Mouse (Mus musculus): ENCODE results near the gene Tcte2. TPM values are rescaled to one million over a fixed set of nuclear protein-coding genes. Genes with fewer than 3 reads are reported as not detected.
"Not testable (repeated sequence)": the region's sequence is repeated elsewhere in the genome, so short reads cannot be mapped to it uniquely, and the experiment has no call there.

Tcte2 gene
- polyA plus RNA-seq (2015; fragmentation: Nextera tagmentation; extraction: Ambion mirVana) = 4.6 and 6.3 TPM in 2 replicates

- Histone ChIP-seq H3K9ac (peak within 1 kb of the TSS; percentile 78), H3K9me3 (replicated peaks) (no peaks in the 10 kb centered on the region), H3K27ac (replicated peaks) (peak within 1 kb of the TSS; percentile 88), H3K36me3 (no peaks in the 10 kb centered on the region), H3K4me2 (replicated peaks) (peak within 1 kb of the TSS; percentile 100), H3K27me3 (no peaks in the 10 kb centered on the region), H3K4me1 (peaks cover 15% of the 10 kb centered on the region), H3K4me3 (replicated peaks) (peak within 1 kb of the TSS; percentile 76)
- peak; percentile 39; the same call in 1 of the 2 replicates for ATAC-seq (ENCODE audit: insufficient number of reproducible peaks, low FRiP score, low TSS enrichment, low read depth)
- under 1% methylated on average over 74 of the region's 74 CpGs for WGBS
These were observed at the start of gene Tcte2 for GRCm38 (mm10) chr17:13761179-13761913. TSS of gene Tcte2 (minus strand) at chr17:13761825.

- Histone ChIP-seq H3K36me3 (peaks cover 22% of the 10 kb centered on the region), H3K9ac (no peak overlapping the region), H3K4me3 (replicated peaks) (no peak overlapping the region), H3K9me3 (replicated peaks) (no peaks in the 10 kb centered on the region), H3K4me2 (replicated peaks) (no peak overlapping the region), H3K27ac (replicated peaks) (no peak overlapping the region), H3K27me3 (no peaks in the 10 kb centered on the region), H3K4me1 (no peaks in the 10 kb centered on the region)
- no peak for ATAC-seq (ENCODE audit: insufficient number of reproducible peaks, low FRiP score, low TSS enrichment, low read depth)
- 92% methylated on average over 1 of the region's 1 CpGs for WGBS
These were observed 44.4 kb upstream of the Tcte2 start for GRCm38 (mm10) chr17:13806016-13806415.

- no peak overlapping the region for H3K27ac ChIP-seq (replicated peaks)
- H3K36me3 ChIP-seq = peaks cover 8% of the 10 kb centered on the region; the same call in 1 of the 2 replicates
- no peak overlapping the region for H3K9ac ChIP-seq
- 65% methylated on average over 2 of the region's 2 CpGs for WGBS
- H3K4me2 ChIP-seq (replicated peaks) = no peak overlapping the region
- no peaks in the 10 kb centered on the region for H3K27me3 ChIP-seq
- ATAC-seq (ENCODE audit: insufficient number of reproducible peaks, low FRiP score, low TSS enrichment, low read depth) = no peak
- no peak overlapping the region for H3K4me3 ChIP-seq (replicated peaks)
- no peaks in the 10 kb centered on the region for H3K9me3 ChIP-seq (replicated peaks)
- H3K4me1 ChIP-seq = no peaks in the 10 kb centered on the region
These were observed 41.3 kb upstream of the Tcte2 start for GRCm38 (mm10) chr17:13802836-13803408.

- 65% methylated on average over 1 of the region's 1 CpGs for WGBS
- H3K9me3 ChIP-seq (replicated peaks) = no peaks in the 10 kb centered on the region
- H3K4me2 ChIP-seq (replicated peaks) = no peak overlapping the region
- no peak for ATAC-seq (ENCODE audit: insufficient number of reproducible peaks, low FRiP score, low TSS enrichment, low read depth)
- H3K4me1 ChIP-seq = no peaks in the 10 kb centered on the region
- no peak overlapping the region for H3K27ac ChIP-seq (replicated peaks)
- no peaks in the 10 kb centered on the region for H3K27me3 ChIP-seq
- H3K36me3 ChIP-seq = no peaks in the 10 kb centered on the region
- no peak overlapping the region for H3K9ac ChIP-seq
- no peak overlapping the region for H3K4me3 ChIP-seq (replicated peaks)
These were observed 36.1 kb upstream of the Tcte2 start for GRCm38 (mm10) chr17:13797691-13798090.

- 82% methylated on average over 2 of the region's 2 CpGs for WGBS
- not testable (repeated sequence) for H3K4me2 ChIP-seq (replicated peaks); H3K9me3 ChIP-seq (replicated peaks); H3K27ac ChIP-seq (replicated peaks); ATAC-seq (ENCODE audit: insufficient number of reproducible peaks, low FRiP score, low TSS enrichment, low read depth); H3K4me1 ChIP-seq; H3K4me3 ChIP-seq (replicated peaks); H3K9ac ChIP-seq; H3K36me3 ChIP-seq; H3K27me3 ChIP-seq
These were observed 28.4 kb upstream of the Tcte2 start for GRCm38 (mm10) chr17:13790033-13790432.

- Histone ChIP-seq H3K4me2 (replicated peaks) (no peak overlapping the region), H3K9me3 (replicated peaks) (no peaks in the 10 kb centered on the region), H3K4me3 (replicated peaks) (no peak overlapping the region), H3K27me3 (no peaks in the 10 kb centered on the region), H3K9ac (no peak overlapping the region), H3K36me3 (no peaks in the 10 kb centered on the region), H3K27ac (replicated peaks) (no peak overlapping the region), H3K4me1 (no peaks in the 10 kb centered on the region)
- WGBS = 65% methylated on average over 1 of the region's 1 CpGs
- ATAC-seq (ENCODE audit: insufficient number of reproducible peaks, low FRiP score, low TSS enrichment, low read depth) = no peak
These were observed 21.8 kb upstream of the Tcte2 start for GRCm38 (mm10) chr17:13783469-13783868.

GRCm38 (mm10) chr17:13781948-13782347 is 20.3 kb upstream of the Tcte2 start:
- no peaks in the 10 kb centered on the region for H3K27me3 ChIP-seq
- ATAC-seq (ENCODE audit: insufficient number of reproducible peaks, low FRiP score, low TSS enrichment, low read depth) = 0 out of 2 replicates have a peak, but pooled peaks have one; percentile 7
- no peak overlapping the region for H3K4me2 ChIP-seq (replicated peaks)
- no peak overlapping the region for H3K9ac ChIP-seq
- H3K4me3 ChIP-seq (replicated peaks) = no peak overlapping the region
- no peaks in the 10 kb centered on the region for H3K4me1 ChIP-seq
- no peaks in the 10 kb centered on the region for H3K36me3 ChIP-seq
- WGBS = 89% methylated on average over 5 of the region's 5 CpGs
- no peak overlapping the region for H3K27ac ChIP-seq (replicated peaks)
- no peaks in the 10 kb centered on the region for H3K9me3 ChIP-seq (replicated peaks)

- no peaks in the 10 kb centered on the region for H3K27me3 ChIP-seq
- no peaks in the 10 kb centered on the region for H3K4me1 ChIP-seq
- no peak overlapping the region for H3K27ac ChIP-seq (replicated peaks)
- no peaks in the 10 kb centered on the region for H3K9me3 ChIP-seq (replicated peaks)
- ATAC-seq (ENCODE audit: insufficient number of reproducible peaks, low FRiP score, low TSS enrichment, low read depth) = no peak
- no peak overlapping the region for H3K4me2 ChIP-seq (replicated peaks)
- WGBS = 100% methylated on average over 1 of the region's 1 CpGs
- no peak overlapping the region for H3K4me3 ChIP-seq (replicated peaks)
- no peaks in the 10 kb centered on the region for H3K36me3 ChIP-seq
- H3K9ac ChIP-seq = no peak overlapping the region
These were observed 17.2 kb upstream of the Tcte2 start for GRCm38 (mm10) chr17:13778865-13779264.

GRCm38 (mm10) chr17:13777676-13778075 is 16.1 kb upstream of the Tcte2 start:
- 80% methylated on average over 2 of the region's 2 CpGs for WGBS
- no peak overlapping the region for H3K27ac ChIP-seq (replicated peaks)
- no peaks in the 10 kb centered on the region for H3K36me3 ChIP-seq
- ATAC-seq (ENCODE audit: insufficient number of reproducible peaks, low FRiP score, low TSS enrichment, low read depth) = no peak
- no peaks in the 10 kb centered on the region for H3K9me3 ChIP-seq (replicated peaks)
- no peaks in the 10 kb centered on the region for H3K4me1 ChIP-seq
- no peak overlapping the region for H3K4me3 ChIP-seq (replicated peaks)
- H3K9ac ChIP-seq = no peak overlapping the region
- no peak overlapping the region for H3K4me2 ChIP-seq (replicated peaks)
- no peaks in the 10 kb centered on the region for H3K27me3 ChIP-seq

GRCm38 (mm10) chr17:13769256-13769655 is 7.6 kb upstream of the Tcte2 start:
- 87% methylated on average over 3 of the region's 3 CpGs for WGBS
- no peaks in the 10 kb centered on the region for H3K27me3 ChIP-seq
- H3K9me3 ChIP-seq (replicated peaks) = no peaks in the 10 kb centered on the region
- no peaks in the 10 kb centered on the region for H3K4me1 ChIP-seq
- no peak overlapping the region for H3K9ac ChIP-seq
- no peak for ATAC-seq (ENCODE audit: insufficient number of reproducible peaks, low FRiP score, low TSS enrichment, low read depth)
- no peaks in the 10 kb centered on the region for H3K36me3 ChIP-seq
- no peak overlapping the region for H3K4me2 ChIP-seq (replicated peaks)
- no peak overlapping the region for H3K4me3 ChIP-seq (replicated peaks)
- H3K27ac ChIP-seq (replicated peaks) = no peak overlapping the region

GRCm38 (mm10) chr17:13768531-13768930 is 6.9 kb upstream of the Tcte2 start:
- no peaks in the 10 kb centered on the region for H3K4me1 ChIP-seq
- no peak for ATAC-seq (ENCODE audit: insufficient number of reproducible peaks, low FRiP score, low TSS enrichment, low read depth)
- 97% methylated on average over 1 of the region's 1 CpGs for WGBS
- H3K9ac ChIP-seq = no peak overlapping the region
- no peaks in the 10 kb centered on the region for H3K36me3 ChIP-seq
- no peak overlapping the region for H3K27ac ChIP-seq (replicated peaks)
- no peaks in the 10 kb centered on the region for H3K9me3 ChIP-seq (replicated peaks)
- no peaks in the 10 kb centered on the region for H3K27me3 ChIP-seq
- no peak overlapping the region for H3K4me2 ChIP-seq (replicated peaks)
- no peak overlapping the region for H3K4me3 ChIP-seq (replicated peaks)

- not testable (repeated sequence) for H3K9ac ChIP-seq; H3K27ac ChIP-seq (replicated peaks); H3K36me3 ChIP-seq; H3K9me3 ChIP-seq (replicated peaks); H3K4me2 ChIP-seq (replicated peaks); H3K4me1 ChIP-seq; H3K4me3 ChIP-seq (replicated peaks); ATAC-seq (ENCODE audit: insufficient number of reproducible peaks, low FRiP score, low TSS enrichment, low read depth); H3K27me3 ChIP-seq
- 94% methylated on average over 2 of the region's 2 CpGs for WGBS
These were observed 3.3 kb upstream of the Tcte2 start for GRCm38 (mm10) chr17:13764911-13765310.

Data from embryonic facial prominence, embryonic 15.5 days (tissue).